Mouse (Mus musculus): ENCODE results near the gene Ddx46. TPM values are rescaled to one million over a fixed set of nuclear protein-coding genes. Genes with fewer than 3 reads are reported as not detected.

Ddx46 gene
- polyA plus RNA-seq, 1 experiment: 52.7 TPM

DNA sequence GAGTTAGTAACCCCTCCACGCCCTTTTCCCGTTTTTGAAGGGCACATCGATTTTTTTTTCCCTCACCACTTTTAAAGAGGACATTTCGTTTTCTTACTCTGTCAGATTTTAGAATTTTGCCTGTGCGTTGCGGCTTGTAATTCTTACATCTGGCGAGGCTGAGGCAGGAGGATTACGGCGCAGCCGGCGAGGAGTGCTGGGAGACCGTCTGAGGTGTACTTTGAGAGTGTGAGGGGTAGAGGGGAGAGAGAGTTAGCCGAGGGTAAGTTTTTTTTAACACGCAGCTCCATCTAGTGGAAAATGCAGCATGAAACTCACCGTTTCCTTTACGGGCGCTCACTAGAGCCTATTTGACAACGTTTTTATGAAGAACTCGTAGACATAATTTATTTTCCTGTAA lies 93.0 kb downstream of the Ddx46 start:
- peak; percentile 90 for DNase-seq (ENCODE audit: low read depth)
- no peak for TF ChIP-seq POLR2A (IDR thresholded peaks at IDR 0.05; ENCODE audit: borderline replicate concordance, extremely low read depth, insufficient read depth, insufficient read length, poor library complexity, severe bottlenecking)
- peak; percentile 57; the same call in 1 of the 2 replicates for TF ChIP-seq CTCF (IDR thresholded peaks at IDR 0.05; ENCODE audit: borderline replicate concordance, extremely low read depth, insufficient read depth, insufficient read length)

DNA sequence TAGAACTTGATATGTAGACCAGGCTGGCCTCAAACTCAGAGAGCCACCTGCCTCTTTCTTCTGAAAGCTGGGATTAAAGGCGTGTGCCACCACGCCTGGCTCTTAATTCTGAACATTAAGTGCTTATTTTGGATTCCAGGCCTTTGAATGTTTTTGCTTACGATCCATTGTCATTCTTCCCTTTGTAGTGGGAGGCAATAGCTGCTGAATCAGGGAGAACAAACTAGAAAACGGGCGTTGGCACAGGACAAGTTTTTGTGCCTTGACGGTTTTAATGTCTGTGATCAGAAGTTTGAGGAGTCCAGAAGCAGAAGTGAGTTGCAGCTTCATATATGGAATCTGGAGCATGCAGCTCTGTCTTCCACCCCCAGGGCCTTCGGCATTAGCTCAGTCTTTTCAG lies 95.9 kb downstream of the Ddx46 start:
- no peak for DNase-seq (ENCODE audit: low read depth)
- TF ChIP-seq POLR2A (IDR thresholded peaks at IDR 0.05; ENCODE audit: borderline replicate concordance, extremely low read depth, insufficient read depth, insufficient read length, poor library complexity, severe bottlenecking) (no peak), CTCF (IDR thresholded peaks at IDR 0.05; ENCODE audit: borderline replicate concordance, extremely low read depth, insufficient read depth, insufficient read length) (no peak)

Other genes starting within 250 kb of the Ddx46 start
- 0.06 and 0.10 TPM in 2 replicates for gene Slc34a1, start 236.8 kb upstream of the Ddx46 start, polyA plus RNA-seq (2012; rRNA removed)
- 0.51 and 0.66 TPM in 2 replicates for gene Pfn3, start 219.8 kb upstream of the Ddx46 start, polyA plus RNA-seq (2012; rRNA removed)
- gene F12, start 208.2 kb upstream of the Ddx46 start, polyA plus RNA-seq (2012; rRNA removed): 0.13 and 0.26 TPM in 2 replicates
- 79.6 and 92.1 TPM in 2 replicates for gene Grk6, start 190.0 kb upstream of the Ddx46 start, polyA plus RNA-seq (2012; rRNA removed)
- 75.5 and 77.4 TPM in 2 replicates for gene Prr7, start 170.8 kb upstream of the Ddx46 start, polyA plus RNA-seq (2012; rRNA removed)
- gene Dbn1, start 146.9 kb upstream of the Ddx46 start, polyA plus RNA-seq (2012; rRNA removed): 809 and 867 TPM in 2 replicates
- gene Pdlim7, start 121.4 kb upstream of the Ddx46 start, polyA plus RNA-seq (2012; rRNA removed): 118 and 126 TPM in 2 replicates
- gene Dok3, start 105.7 kb upstream of the Ddx46 start, polyA plus RNA-seq (2012; rRNA removed): 15.9 and 20.0 TPM in 2 replicates
- gene Ddx41, start 98.4 kb upstream of the Ddx46 start, polyA plus RNA-seq (2012; rRNA removed): 92.4 and 109 TPM in 2 replicates
- 161 and 190 TPM in 2 replicates for gene Fam193b, start 63.9 kb upstream of the Ddx46 start, polyA plus RNA-seq (2012; rRNA removed)
- 98.7 and 99.3 TPM in 2 replicates for gene Tmed9, start 61.3 kb upstream of the Ddx46 start, polyA plus RNA-seq (2012; rRNA removed)
- gene B4galt7, start 35.1 kb upstream of the Ddx46 start, polyA plus RNA-seq (2012; rRNA removed): 47.2 and 57.5 TPM in 2 replicates
- 74.6 and 80.9 TPM in 2 replicates for gene Caml, start 12.0 kb upstream of the Ddx46 start, polyA plus RNA-seq (2012; rRNA removed)
- 93.4 and 93.8 TPM in 2 replicates for gene B230219D22Rik, start 58.1 kb downstream of the Ddx46 start, polyA plus RNA-seq (2012; rRNA removed)
- gene Txndc15, start 79.6 kb downstream of the Ddx46 start, polyA plus RNA-seq (2012; rRNA removed): 73.0 and 73.1 TPM in 2 replicates
- 12.6 and 17.5 TPM in 2 replicates for gene Pcbd2, start 92.3 kb downstream of the Ddx46 start, polyA plus RNA-seq (2012; rRNA removed)
- gene Catsper3, start 149.5 kb downstream of the Ddx46 start, polyA plus RNA-seq (2012; rRNA removed): 0.05 and 0.06 TPM in 2 replicates
- gene Pitx1, start 201.2 kb downstream of the Ddx46 start, polyA plus RNA-seq (2012; rRNA removed): 1.3 and 1.4 TPM in 2 replicates